Mouse (Mus musculus): ENCODE results near the gene Tmem38b.
A peak's percentile ranks its signal among the peaks of the same experiment; 100 is the strongest.

Tmem38b gene

GRCm38 (mm10) chr4:53830016-53830415 is 4.2 kb downstream of the Tmem38b start:
- no peak for DNase-seq

DNA sequence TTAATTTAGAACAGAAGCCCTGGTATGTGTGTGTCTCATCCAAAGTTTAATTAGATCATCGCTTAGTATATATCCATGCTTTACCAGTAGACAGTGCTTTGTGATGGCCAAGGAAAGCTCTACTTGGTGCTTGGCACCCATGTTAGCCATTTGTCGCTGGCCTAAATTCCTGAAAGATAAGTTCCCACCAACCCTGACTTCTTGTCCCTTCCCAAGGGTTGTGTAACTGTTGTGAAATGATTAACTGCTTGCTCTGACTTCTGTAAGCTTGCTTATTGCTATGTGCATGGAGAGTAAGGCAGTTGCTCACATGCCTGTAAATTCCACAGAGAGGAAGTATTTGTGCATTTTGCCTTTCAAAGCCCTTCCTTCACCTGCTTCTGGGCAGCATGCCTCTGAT is 4.7 kb downstream of the Tmem38b start:
- DNase-seq, result no peak

DNA sequence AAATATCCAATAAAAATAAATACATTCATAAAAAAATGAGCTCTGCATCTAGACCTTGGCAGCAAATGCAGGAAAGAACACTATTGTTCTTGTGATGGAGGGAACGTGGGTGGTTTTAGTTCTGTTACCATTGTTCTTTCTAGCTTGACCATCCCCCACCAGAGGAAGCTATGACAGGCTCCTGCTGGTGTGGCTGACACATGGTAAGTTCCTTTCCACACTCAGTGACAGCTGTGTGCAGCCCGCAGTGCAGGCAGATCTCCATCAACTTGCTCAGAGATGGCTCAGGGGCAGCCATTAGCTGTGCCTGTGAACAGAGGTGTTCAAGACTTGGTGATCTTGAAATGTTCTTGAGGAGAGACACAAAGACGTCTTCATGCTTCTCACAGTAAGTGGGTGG is 6.5 kb downstream of the Tmem38b start:
- no peak for DNase-seq

- DNase-seq, result no peak
Observed at GRCm38 (mm10) chr4:53836978-53837377, 11.1 kb downstream of the Tmem38b start.

DNA sequence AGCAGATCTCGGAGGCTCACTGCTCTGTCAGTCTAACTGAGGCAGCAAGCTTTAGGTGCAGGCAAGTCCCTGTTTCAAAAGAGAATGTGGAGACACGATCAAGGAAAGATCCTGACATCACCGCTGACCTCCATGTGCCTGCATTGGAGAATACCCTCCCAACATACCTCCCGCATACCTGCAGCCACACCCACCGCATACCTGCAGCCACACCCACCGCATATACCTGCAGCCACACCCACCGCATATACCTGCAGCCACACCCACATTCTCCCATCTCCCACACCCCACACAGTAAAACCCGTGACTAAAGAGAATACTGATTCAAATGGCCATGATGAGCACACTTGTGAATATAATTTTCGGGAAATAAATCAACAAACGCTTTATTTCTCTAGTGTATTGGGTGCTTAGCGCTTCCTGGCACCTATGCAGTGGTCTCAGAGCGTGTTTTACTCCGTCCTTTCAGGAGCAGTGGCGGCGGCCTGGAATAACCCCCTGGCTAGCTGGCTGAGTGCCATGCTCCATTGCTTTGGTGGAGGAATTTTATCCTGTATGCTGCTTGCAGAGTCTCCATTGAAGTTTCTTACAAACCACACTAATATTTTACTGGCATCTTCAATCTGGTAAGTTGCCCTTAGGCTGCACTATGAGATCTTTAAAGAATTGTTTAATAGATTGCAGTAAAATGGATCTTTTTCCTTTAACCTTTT is 14.5 kb downstream of the Tmem38b start:
- DNase-seq, result no peak

DNA sequence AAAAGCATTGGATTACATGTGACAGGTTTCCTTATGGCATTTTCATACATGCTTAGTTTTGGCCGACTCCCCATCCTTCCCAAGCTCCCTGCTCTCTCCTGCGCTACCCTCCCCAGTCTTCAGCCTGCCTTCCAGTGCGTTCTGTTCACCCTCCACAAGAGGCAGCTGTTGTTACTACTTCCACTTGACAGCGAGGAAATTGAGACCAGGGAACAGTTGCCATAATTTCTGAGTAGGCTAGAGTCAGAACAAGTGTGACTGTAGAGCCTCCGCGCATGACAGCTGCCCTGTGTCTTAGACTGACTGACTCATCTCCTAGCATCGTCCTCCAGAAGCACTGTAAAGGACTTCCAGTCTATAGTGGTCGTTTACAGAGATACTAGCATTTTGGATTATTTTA is 17.7 kb downstream of the Tmem38b start:
- no peak for DNase-seq

DNA sequence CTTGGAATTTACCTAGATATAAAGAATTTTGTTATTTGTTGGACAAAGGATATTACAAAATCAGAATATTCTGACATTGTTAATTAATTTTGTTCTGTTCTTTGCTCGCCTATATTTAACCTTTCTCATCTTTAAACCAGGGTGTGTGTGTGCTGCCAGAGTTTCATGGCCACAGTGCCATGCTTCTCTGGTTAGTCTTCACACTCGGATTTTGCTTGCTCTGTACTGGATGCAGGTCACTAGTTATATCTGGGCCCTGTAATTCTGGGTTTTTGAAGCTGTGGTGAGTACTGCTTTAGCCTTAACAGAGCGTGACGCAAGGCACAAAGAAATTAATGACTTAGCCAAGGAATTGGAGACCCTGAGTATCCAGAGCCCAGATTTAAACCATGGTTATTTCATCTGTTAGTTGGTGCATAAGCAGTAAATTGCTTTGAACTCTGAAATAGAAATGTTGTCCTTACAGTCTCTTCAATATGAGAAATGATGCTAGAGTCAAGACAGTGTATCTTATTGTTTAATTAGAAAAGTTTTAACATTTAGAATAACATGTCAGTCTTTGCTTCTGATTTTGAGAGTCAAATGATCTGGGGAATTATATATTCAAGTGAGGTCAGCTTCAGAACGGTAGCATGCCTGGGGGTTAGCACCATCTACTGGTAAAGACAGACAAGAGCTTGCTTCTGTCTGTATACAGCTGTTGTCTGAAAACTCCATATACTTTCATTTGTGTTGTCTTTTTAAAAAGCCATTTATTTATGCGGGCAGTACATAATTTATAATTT is 19.2 kb downstream of the Tmem38b start:
- DNase-seq, result no peak

GRCm38 (mm10) chr4:53845656-53846055 is 19.8 kb downstream of the Tmem38b start:
- DNase-seq, result no peak

DNA sequence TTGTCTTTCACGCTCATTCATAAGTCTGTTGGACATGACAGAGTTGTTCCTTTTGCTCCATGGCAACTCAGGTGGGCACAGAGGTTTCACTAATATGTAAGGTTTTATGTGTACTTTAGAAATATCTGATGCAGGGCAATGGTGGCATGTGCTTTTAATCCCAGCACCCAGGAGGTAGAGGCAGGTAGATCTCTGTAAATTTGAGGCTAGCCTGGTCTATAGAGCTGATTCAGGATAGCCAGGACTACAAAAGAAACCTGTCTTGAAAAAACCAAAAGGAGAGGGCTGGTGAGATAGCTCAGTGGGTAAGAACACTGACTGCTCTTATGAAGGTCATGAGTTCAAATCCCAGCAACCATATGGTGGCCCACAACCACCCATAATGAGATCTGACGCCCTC is 20.5 kb downstream of the Tmem38b start:
- no peak for DNase-seq

- DNase-seq, result no peak
Observed at GRCm38 (mm10) chr4:53847541-53847940, 21.7 kb downstream of the Tmem38b start.

- no peak for DNase-seq
Observed at GRCm38 (mm10) chr4:53848308-53848707, 22.5 kb downstream of the Tmem38b start.

DNA sequence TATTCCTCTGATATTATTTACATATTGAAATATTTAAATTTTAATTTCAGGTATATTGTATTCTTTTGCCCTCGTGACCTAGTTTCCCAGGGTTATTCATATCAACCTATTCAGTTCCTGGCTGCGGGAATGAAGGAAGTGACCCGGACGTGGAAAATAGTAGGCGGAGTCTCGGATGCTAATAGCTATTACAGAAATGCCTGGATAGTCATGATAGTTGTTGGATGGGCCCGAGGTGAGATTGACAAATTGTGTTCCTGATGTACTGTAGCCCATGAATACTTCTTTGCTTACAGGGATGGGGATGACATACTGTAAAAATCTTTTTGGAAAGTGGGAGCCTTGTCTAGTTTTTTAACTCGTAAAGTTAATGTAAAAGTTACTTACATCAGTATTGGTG is 23.0 kb downstream of the Tmem38b start:
- no peak for DNase-seq

DNA sequence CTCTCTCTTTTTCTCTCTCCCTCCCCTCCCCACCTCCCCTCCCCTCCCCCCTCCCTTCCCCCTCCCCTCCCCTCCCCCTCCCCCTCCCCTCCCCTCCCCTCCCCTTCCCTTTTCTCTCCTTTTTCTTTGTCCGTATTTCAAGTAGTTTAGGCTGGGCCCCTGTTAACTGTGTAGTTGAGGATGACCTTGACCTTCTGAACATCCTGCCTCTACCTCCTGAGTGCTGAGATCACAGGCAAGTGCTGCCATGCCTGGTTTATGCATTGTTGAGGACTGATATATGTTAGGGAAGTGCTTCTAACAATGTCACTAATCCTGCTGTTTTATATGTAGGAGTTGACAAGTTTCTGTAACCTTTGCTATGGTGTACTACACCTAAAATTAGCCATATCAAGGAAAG is 24.0 kb downstream of the Tmem38b start:
- no peak for DNase-seq

GRCm38 (mm10) chr4:53853333-53853732 is 27.5 kb downstream of the Tmem38b start:
- no peak for DNase-seq

- DNase-seq, result peak in 1 of 2 experiments; percentile 10
Observed at GRCm38 (mm10) chr4:53859944-53860343, 34.1 kb downstream of the Tmem38b start.

DNA sequence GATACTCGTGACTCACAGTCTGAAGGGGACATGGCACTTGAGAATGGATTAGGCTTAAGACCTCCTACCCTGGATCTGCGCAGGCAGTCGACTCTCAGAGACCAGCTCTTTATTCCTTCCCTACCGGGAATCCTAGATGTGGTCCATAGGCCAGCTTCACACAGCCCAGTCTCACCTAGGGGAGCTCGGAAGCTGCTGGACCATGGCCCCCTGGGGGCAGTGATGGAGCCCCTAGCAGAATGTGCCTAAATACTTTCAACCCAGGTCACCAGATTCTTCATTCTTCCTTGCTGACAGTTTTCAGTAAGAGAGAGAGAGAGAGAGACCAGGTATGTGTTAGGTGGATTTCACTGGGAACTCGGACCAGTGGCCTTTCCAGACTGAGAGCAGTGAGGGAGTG is 36.3 kb downstream of the Tmem38b start:
- DNase-seq, result no peak

- no peak for DNase-seq
Observed at GRCm38 (mm10) chr4:53864098-53864820, 38.4 kb downstream of the Tmem38b start.

DNA sequence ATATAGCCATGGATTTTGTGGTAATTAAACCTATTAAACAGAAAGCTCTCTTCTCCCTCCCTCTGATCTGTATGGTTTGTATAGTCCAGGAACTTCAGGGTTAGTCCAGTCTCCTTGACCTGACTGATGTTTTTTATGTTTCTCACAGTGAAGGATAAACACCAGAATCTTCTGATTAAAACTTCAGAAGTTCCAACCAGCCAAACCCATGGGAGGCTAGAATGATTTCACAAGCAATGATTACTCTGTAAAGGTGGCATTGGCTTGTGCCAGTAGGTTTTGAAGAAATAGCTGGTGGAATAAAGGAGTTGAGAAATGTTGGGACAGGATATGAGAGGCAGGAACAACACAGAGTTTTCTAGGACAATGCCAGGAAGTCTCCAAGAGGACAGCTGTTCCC is 40.6 kb downstream of the Tmem38b start:
- no peak for DNase-seq

GRCm38 (mm10) chr4:53878542-53879417 is 52.9 kb downstream of the Tmem38b start:
- no peak for DNase-seq

DNA sequence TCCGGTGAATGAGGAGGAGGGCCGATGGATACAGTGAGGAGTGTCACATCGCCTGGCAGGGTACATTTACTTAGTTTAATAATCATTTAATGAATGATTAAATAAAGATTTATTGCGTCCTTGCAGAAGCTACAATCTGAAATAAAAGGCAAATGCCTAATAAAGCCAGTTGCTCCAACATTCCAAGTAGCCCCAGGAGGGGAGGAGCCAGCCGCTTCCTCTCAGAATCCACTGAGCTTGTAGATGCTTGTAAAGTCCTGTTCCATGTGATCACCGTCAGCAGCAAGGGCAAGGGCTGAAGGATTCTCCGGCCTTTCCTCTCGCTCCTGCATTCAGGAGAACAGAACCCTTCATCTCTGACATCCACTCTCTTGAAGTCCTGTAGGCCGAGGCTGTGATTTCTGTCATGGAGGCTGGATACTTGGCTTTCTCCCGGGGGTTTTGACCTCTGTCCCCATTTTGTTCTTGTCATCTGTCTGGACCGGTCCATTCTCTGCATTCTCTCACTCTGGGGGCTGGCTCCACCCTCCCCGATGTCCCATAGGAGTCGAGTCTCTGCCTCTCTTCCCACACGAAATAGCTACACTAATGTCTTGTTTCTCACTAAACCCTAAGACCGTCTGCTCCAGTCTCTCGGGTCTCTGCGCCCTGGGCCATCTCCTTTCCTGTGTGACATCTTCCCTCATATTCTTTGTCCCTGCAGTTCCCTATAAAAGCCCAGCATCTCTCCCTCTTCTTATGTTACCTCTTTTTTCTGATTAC is 57.3 kb downstream of the Tmem38b start:
- no peak for DNase-seq

DNA sequence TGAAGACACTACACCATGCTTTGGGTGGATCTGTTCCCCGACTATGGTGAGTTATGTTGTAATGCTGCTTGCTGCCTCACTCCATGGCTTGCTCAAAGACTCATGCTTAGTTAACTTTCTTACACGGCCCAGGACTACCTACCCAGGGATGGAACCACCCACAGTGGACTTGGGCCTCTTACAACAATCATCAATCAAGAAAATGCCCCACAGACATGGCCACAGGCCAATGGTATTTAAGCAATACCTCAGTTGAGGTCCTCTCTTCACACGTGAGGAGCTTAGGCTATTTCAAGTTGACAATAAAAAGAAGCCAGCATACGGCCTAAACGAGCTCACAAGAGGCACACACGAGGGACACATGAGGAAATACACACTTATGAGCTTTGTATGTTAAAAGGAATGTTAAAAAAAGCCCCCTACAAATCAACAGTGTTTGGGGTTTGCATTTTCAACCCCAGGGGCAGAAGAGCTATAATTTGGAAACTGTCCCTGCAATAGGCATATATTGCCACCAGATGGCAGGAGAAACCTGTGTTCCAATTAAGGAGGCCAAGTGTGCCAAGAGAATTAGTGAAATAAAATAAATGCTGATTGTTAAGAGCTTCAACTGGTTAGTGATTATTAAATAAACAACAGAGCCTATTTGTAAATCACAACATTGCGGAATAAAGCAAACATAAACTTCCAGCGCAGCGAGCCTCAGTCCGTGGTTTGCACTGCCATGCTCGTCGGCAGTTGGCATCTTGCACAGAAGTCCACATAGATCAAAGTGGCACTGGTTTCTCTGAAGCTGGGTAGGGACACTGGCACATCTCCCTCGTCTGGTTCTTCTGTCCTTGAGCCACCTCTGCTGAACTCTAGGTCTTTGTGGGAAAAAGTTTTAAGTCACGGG is 58.8 kb downstream of the Tmem38b start:
- peak in 1 of 2 experiments; percentile 38 for DNase-seq
